Mouse (Mus musculus) gastrocnemius, adult 2 months (tissue): Measurements from ENCODE around the gene Pdcd4. TPM values are rescaled to one million over a fixed set of nuclear protein-coding genes. Genes with fewer than 3 reads are reported as not detected.
"Not testable (repeated sequence)": the region's sequence is repeated elsewhere in the genome, so short reads cannot be mapped to it uniquely, and the experiment has no call there.

Experiments used
- DNase-seq: peaks from one replicate; pipeline ENCODE4 v3.0.0; 2022
- H3K27ac ChIP-seq: fragments of 200-600 bp; 2 replicates; pipeline ENCODE4 v1.8.1; 2022; ENCODE audit warnings: mild to moderate bottlenecking
- H3K4me3 ChIP-seq: fragments of 200-600 bp; 2 replicates; pipeline ENCODE4 v1.8.1; 2022; ENCODE audit warnings: mild to moderate bottlenecking, moderate library complexity
- CTCF ChIP-seq: fragments of 200-600 bp; IDR thresholded peaks from 2 replicates; pipeline ENCODE4 v1.8.1; 2022; ENCODE audit warnings: antibody characterized with exemption, mild to moderate bottlenecking, moderate library complexity
- intact Hi-C: fragments of 180-260 bp; cut with DNase I; formaldehyde crosslinking; loops from one replicate; pipeline ENCODE4 v1.15.1; 2025
- total RNA-seq, 2 experiments: library from RNA; stranded (reverse); gene quantifications; 2 replicates each; pipeline ENCODE4 v1.2.3; 2021

The Pdcd4 gene
- total RNA-seq, 2 experiments from 2014 or later = 14.8 to 16.8 TPM

DNA sequence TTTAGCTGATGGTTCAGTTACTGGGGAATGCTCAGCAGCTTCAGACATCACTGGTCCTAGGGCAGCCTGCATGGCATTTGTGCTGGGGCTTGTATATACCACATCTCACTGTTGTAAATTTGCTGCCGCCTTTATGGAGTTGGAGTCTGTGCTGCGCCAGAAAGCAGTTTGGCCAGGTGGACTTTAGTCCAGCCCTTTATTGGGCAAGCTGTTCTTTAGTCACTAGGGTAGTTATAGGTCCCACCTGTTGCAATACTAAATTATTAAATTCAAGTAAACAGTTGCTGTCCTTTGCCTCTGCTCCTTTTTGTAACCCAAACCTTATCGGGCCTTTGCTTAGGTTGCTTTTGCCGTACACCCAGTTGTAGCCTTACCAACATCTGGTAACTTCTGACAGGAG is 22.9 kb downstream of the Pdcd4 start:
- intact Hi-C loops = no loop called here
- no peak for TF ChIP-seq CTCF
- DNase-seq = no peak
- H3K27ac ChIP-seq = no peak overlapping the region
- H3K4me3 ChIP-seq = no peak overlapping the region

DNA sequence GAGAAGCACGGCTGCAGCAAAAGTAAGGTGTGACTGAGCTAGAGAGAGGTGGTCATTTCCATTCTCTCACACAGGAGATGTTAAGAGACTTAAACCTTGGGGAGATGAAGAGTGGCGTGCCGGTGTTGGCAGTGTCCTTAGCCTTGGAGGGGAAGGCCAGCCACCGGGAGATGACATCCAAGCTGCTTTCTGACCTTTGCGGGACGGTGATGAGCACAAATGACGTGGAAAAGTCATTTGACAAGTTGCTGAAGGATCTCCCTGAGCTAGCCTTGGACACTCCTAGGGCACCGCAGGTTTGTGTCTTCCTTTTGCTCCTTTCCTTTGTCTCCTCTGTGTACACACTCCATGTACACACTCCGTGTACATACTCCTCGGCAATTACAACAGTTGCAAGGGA is 27.5 kb downstream of the Pdcd4 start:
- TF ChIP-seq CTCF = no peak
- DNase-seq = no peak
- Histone ChIP-seq H3K27ac (no peak overlapping the region), H3K4me3 (no peak overlapping the region)
- intact Hi-C loops = no loop called here

DNA sequence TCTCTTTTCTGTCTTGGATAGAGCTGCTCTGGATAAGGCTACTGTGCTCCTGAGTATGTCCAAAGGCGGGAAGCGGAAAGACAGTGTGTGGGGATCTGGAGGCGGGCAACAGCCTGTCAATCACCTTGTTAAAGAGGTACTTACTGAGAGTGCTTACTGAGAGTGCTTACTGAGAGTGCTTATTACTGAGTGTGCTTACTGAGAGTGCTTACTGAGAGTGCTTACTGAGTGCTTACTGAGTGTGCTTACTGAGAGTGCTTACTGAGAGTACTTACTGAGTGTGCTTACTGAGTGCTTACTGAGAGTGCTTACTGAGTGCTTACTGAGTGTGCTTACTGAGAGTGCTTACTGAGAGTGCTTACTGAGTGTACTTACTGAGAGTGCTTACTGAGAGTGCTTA is 30.0 kb downstream of the Pdcd4 start:
- H3K27ac ChIP-seq, DNase-seq, intact Hi-C loops, H3K4me3 ChIP-seq: not testable (repeated sequence)

DNA sequence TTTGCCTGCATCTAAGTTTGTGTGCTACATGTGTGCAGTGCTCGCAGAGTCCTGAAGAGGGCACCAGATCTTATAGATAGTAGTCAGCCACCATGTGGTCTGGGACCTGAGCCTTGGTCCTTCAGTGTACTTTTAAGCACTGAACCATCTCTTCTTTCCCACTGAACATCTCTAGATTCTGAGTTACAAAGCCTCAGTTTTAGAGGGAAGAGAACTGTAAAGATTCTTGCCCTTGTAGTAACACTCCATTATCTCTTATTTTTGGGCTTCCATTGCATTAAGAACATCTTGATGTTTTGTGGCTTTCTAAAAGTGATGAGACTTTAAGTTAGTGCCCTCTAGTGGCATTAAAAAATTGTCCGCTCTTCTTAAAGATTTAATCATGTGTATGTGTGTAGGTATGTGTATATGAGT is 33.3 kb downstream of the Pdcd4 start:
- Histone ChIP-seq H3K27ac (no peak overlapping the region), H3K4me3 (no peak overlapping the region)
- intact Hi-C loops = loop anchor here (5.0 kb wide), 3 partner anchors 83 to 278 kb away; no protein-coding TSS in a partner anchor
- TF ChIP-seq CTCF = peak; percentile 49
- DNase-seq = no peak

DNA sequence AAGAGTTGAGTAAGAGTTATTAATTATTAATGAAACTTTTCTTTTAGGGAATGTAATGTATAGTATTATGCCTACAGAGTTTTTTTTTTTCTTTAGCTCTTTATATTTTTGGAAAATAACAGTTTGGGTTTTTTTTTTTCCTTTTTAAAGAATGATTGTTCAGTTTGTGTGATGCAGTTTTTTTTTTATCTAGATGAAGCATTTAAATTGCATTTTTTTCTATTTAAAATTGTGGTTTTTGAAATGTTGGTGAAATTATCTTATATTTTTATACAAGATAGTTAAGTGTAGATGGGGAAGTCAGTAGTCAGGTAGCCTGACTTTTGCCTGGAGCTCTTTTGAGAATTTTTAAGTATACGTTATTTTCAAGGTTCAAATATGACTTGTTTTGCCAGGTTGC is 34.7 kb downstream of the Pdcd4 start:
- no peak for DNase-seq
- intact Hi-C loops = loop anchor here (5.0 kb wide), 3 partner anchors 84 to 279 kb away; no protein-coding TSS in a partner anchor
- no peak for TF ChIP-seq CTCF
- no peak overlapping the region for H3K27ac ChIP-seq
- no peak overlapping the region for H3K4me3 ChIP-seq

DNA sequence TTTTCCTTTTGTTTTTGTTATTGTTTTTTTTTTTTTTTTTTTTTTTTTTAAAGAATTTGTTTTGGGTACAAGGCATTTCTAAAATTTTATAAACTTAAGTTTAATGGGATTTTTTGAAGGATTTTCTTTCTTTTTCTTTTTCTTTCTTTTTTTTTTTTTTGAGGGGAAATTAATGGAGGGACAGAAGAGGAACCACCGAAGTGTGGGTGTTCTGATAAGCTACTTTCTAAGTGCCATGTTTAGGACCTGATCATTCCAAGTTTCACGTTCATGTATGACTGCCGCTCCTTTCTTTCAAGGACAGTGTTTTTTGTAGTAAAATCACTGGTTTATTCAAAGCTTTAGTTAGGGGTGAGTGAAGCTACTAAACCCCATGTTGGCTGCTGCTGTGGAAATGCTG is 37.2 kb downstream of the Pdcd4 start:
- no peak for DNase-seq
- Histone ChIP-seq H3K4me3 (no peak overlapping the region), H3K27ac (no peak overlapping the region)
- intact Hi-C loops = loop anchor here (5.0 kb wide), 3 partner anchors 87 to 282 kb away; no protein-coding TSS in a partner anchor
- no peak for TF ChIP-seq CTCF

DNA sequence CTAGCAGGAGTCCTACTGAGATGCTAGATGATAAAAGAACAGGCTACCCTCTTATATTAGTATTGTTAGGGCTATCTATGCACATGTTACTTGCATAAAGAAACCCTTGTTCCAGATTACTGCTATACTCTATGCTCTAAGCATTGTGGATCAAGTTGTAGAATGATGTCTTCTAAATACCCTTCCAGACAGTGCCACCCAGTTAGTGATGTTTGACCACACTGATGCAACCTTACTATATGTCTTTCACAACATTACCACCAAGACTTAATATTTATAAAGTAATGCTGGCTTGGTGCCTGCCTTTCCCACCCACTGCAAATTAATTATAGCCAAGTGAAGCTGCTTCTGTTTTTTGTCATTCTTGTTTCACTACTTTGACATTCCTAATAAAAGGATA is 41.0 kb downstream of the Pdcd4 start:
- no peak for DNase-seq
- no peak for TF ChIP-seq CTCF
- Histone ChIP-seq H3K27ac (peak overlapping the region; percentile 66; the same call in 1 of the 2 replicates), H3K4me3 (no peak overlapping the region)
- intact Hi-C loops = no loop called here

DNA sequence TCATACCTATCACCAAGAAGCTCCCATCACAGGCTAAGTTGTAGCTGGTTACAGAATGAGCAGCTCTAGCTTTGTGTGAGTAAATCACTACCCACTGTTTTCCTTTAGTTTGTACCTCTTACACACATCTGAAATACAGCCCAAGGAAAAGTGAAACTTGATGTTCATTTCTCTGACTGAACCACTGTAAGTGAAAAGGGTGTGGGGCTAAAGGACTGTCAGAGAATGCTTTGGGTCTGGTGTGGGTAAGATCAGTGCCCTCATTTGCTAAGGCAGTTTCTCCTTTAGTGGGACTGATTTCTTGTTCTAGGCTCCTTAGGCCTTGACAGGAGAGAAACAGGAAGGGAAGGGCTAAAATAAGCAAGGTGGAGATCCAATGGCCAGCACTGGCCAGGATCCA is 42.0 kb downstream of the Pdcd4 start:
- no peak for DNase-seq
- intact Hi-C loops = no loop called here
- Histone ChIP-seq H3K4me3 (no peak overlapping the region), H3K27ac (peak overlapping the region; percentile 66)
- no peak for TF ChIP-seq CTCF

DNA sequence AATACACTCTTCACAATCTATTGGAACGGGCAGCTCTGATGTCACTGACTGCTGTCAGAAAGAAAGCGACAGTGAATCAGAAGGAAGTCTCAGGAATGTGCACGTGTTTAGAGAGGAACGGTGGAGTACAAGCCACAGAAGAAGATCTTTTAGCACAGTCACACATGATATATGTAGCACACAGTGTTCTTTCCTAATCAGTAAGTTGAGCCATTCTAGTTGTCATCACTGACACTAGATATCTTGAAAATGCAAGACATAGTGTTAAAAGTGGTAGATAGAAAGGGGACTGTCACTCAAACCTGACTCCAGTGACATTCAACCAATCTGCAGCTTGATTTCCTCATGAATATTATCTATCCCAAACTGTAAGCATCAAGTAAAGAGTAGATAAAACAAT is 47.4 kb downstream of the Pdcd4 start:
- no peak for DNase-seq
- no peak overlapping the region for H3K4me3 ChIP-seq
- TF ChIP-seq CTCF = no peak
- no peak overlapping the region for H3K27ac ChIP-seq
- intact Hi-C loops = no loop called here

DNA sequence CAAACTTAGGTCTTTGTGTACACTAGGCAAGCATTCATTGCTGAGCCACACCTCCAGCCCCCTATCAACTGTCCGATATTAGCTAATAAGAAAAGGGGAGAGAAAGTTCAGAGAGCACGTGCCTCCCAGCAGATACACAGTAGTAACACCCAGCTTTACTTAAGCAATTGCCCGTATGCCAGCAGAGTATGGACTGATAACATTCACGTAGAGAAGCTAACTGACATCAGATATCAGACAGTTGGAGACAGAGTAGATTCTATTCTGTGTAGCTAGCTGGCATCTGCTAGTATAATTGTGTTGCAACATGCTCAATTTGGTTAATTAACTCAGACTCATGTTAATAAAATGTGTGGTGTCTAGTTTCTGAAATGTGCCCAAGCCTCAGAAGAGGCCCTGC is 49.1 kb downstream of the Pdcd4 start:
- TF ChIP-seq CTCF = no peak
- intact Hi-C loops = loop anchor here (5.0 kb wide), 2 partner anchors 34 to 549 kb away; partner anchors contain the start of gene Smndc1
- no peak overlapping the region for H3K27ac ChIP-seq
- no peak overlapping the region for H3K4me3 ChIP-seq
- no peak for DNase-seq

DNA sequence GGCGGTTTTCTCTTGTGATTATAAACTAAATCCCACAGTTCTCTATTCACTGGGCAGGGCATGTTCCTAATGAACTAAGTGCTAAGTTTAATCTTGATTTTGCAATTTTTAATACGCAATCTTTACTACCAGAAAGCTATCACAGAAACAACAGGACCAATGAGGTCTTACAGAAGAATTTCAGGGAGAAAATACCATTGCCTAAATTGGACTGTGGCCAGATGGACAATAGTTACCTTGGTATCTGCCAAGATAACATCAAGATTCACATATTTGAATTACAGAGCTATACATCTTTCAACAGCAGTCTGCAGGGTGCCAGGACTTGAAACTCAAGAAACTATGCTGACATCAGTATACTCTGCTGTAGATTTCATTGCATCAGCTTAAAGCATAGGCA is 50.3 kb downstream of the Pdcd4 start:
- intact Hi-C loops = loop anchor here (5.0 kb wide), 2 partner anchors 35 to 550 kb away; partner anchors contain the start of gene Smndc1
- no peak for DNase-seq
- Histone ChIP-seq H3K27ac (peak overlapping the region; percentile 98), H3K4me3 (no peak overlapping the region)
- TF ChIP-seq CTCF = no peak

DNA sequence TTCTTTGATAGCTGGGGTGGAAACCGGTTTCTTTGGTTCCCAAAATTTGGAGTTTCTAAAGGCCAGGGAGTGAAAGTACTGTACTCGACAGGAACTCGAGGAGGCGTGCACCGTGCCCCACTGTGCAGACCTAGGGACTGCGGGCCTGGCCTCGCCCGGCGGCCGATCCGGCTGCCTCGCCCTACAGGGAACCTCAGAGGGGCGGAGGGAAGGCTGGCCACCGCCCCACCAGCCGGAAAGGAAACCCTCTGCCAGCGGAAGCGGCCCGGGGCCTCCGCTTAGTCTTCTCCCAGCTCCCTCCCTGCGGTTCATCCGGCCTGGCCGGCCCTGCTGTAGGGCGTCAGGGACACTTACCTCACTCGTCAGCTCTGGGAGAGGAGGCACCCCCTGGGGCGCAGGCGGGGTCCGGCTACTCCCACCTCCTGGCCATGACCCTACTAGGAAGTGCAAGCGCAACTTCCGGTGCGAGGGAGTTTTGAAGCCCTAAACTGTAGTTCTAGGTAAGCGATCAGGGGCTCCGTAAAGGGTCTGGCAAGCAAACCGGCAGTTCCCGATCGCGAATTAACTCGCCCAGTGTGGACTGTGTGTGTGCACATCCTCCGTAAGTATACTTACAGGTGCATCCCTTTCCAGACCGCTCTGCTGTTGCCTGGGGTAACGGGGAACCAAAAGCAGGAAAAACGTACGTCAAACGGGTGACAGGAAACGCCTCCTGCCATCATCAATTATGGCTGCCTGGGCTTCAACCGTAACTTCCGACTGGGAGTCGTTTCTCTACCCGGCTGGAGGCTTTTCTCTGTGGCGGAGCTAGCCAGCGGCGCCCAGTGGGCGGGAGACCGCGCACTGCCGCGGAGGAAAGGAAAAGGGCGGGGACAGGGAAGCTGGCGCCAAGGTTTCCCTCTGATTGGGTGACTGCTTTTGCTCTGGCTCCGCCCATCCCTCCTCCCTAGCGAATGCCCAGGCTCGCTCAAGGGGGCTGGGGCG is 52.1 kb downstream of the Pdcd4 start, which contains the start of the genes Shoc2 and Bbip1:
Gene Shoc2, plus strand, starts transcription at position 505 of the 984 bp plus-strand sequence.
Gene Bbip1, minus strand, starts transcription at position 826 of the 984 bp plus-strand sequence.
- Histone ChIP-seq H3K4me3 (peak within 1 kb of the TSS; percentile 97), H3K27ac (peak within 1 kb of the TSS; percentile 98)
- intact Hi-C loops = loop anchor here (5.0 kb wide), 2 partner anchors 37 to 552 kb away; partner anchors contain the start of gene Smndc1
- peak; percentile 99 for DNase-seq
- peak; percentile 7; the same call in 1 of the 2 replicates for TF ChIP-seq CTCF

DNA sequence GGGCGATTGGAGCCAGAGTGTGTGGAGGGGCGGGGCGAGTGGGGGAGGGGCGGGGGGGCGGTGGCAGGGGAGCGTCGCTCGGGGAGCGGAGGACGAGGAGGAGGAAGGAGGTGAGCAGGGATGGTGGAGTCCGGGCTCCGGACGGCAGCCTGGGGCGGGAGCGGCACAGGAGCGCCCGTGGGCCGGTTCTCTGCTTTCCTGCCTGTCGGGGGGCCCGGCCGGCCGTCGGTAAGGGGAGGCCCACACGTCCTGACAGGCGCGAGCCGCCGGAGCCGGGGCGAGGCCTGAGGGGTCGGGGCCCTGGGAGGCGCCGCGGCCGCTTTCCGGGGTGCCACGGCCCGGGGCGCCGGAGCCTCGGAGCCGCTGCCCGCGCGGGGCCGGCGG is 52.7 kb downstream of the Pdcd4 start:
- Histone ChIP-seq H3K27ac (peak overlapping the region; percentile 96), H3K4me3 (peak overlapping the region; percentile 97)
- intact Hi-C loops = loop anchor here (5.0 kb wide), 3 partner anchors 37 to 552 kb away; partner anchors contain the start of gene Smndc1
- no peak for TF ChIP-seq CTCF
- DNase-seq = no peak
